Mouse (Mus musculus) liver, embryonic 11.5 days (tissue): ENCODE measurements around the gene Lysmd3. TPM values are rescaled to one million over a fixed set of nuclear protein-coding genes. Genes with fewer than 3 reads are reported as not detected.

Experiments used
- ATAC-seq: fragments of 200-750 bp; cut with Nextera tagmentation; replicated peaks from 2 replicates; pipeline ENCODE4 v1.8.0; 2017; ENCODE audit warnings: moderate number of reproducible peaks, mild to moderate bottlenecking, moderate TSS enrichment, moderate library complexity; ENCODE audit not compliant: low FRiP score
- DNase-seq: peaks from one replicate; pipeline ENCODE4 v3.0.0-alpha.2; 2017; ENCODE audit warnings: low spot score
- H3K27ac ChIP-seq: fragments of 300-500 bp; sonication (generic); 2 replicates; pipeline ENCODE4 v1.5.1; 2014; ENCODE audit warnings: mild to moderate bottlenecking, low read depth, low read length, control low read depth
- H3K27me3 ChIP-seq: fragments of 300-500 bp; sonication (generic); replicated peaks from 2 replicates; pipeline ENCODE4 v1.6.1; 2014; ENCODE audit warnings: low read length, mixed read lengths; ENCODE audit not compliant: control insufficient read depth, insufficient read depth
- H3K36me3 ChIP-seq: fragments of 300-500 bp; sonication (generic); 2 replicates; pipeline ENCODE4 v1.6.1; 2014; ENCODE audit warnings: mild to moderate bottlenecking, low read length, moderate library complexity, mixed read lengths; ENCODE audit not compliant: control insufficient read depth, insufficient read depth
- H3K4me1 ChIP-seq: fragments of 300-500 bp; sonication (generic); replicated peaks from 2 replicates; pipeline ENCODE4 v1.6.1; 2014; ENCODE audit warnings: low read length, mixed read lengths; ENCODE audit not compliant: control insufficient read depth, insufficient read depth
- H3K4me2 ChIP-seq: fragments of 300-500 bp; sonication (generic); 2 replicates; pipeline ENCODE4 v1.6.1; 2014; ENCODE audit warnings: mild to moderate bottlenecking, control low read depth, moderate library complexity
- H3K4me3 ChIP-seq: fragments of 300-500 bp; sonication (generic); 2 replicates; pipeline ENCODE4 v1.5.1; 2014; ENCODE audit warnings: low read depth, low read length, control low read depth
- H3K9ac ChIP-seq: fragments of 300-500 bp; sonication (generic); 2 replicates; pipeline ENCODE4 v1.6.1; 2014; ENCODE audit warnings: low read depth, low read length, control low read depth
- H3K9me3 ChIP-seq: fragments of 300-500 bp; sonication (generic); 2 replicates; pipeline ENCODE4 v1.6.1; 2016; ENCODE audit warnings: low read length, inconsistent platforms, mixed read lengths; ENCODE audit not compliant: control insufficient read depth
- WGBS: fragments of 180-500 bp; shearing (Covaris S2); extraction: QIAGEN DNeasy Blood & Tissue Kit; methylation state at CpG from one replicate; pipeline ENCODE4 v1.1.7; 2014; 5-methylcytosine and 5-hydroxymethylcytosine counted together
- polyA plus RNA-seq: library from polyadenylated mRNA; unstranded; fragments of >200 nt; fragmentation: Nextera tagmentation; extraction: Ambion mirVana; gene quantifications from 2 replicates; pipeline ENCODE4 v1.2.1, GENCODE M21; 2014

The Lysmd3 gene
- polyA plus RNA-seq, 1 experiment from 2014 or later, result 22.4 TPM

GRCm38 (mm10) chr13:81710775-81711545, 53.5 kb downstream of the Lysmd3 start, which contains the start of the genes Polr3g and Mblac2:
Polr3g (minus strand) TSS chr13:81711013.
Mblac2 (plus strand) TSS chr13:81711341.
- Histone ChIP-seq H3K4me1 (peaks cover 23% of the 10 kb centered on the region), H3K27ac (peak within 1 kb of the TSS; percentile 89)
- under 1% methylated on average over 60 of the region's 61 CpGs for WGBS

DNA sequence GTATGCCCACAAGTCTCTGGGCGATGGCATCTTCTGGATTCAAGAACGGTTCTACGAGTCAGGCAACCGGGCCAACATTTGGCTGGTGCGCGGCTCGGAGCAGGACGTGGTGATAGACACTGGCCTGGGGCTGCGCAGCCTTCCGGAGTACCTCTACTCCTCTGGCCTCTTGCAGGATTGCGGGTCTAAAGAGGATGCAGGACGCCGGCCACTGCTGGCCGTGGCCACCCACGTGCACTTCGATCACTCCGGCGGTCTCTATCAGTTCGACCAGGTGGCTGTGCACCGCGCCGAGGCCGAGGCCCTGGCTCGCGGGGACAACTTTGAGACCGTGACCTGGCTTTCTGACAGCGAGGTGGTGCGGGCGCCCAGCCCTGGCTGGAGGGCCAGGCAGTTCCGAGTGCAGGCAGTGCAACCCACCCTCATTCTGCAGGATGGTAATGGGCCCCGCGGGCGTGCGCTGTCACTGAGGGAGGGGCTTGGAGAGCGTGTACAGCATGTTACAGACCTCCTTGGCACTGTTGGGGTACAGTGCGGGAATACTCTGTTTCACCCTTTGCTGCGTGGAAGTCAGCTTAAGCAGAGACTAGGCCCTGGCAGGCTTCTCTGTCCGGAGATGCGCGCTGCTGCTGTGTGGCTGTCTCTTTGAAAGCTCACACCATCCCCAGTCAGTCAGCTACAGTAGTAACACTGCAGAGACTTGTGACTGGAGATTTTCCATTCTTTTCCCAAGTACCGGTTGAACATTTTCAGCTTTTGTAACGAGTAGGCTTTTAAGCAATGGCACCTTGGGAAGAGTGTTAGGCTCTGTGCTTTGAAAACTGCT, 54.3 kb downstream of the Lysmd3 start:
- peak overlapping the region; percentile 75 for H3K4me3 ChIP-seq
- no peaks in the 10 kb centered on the region for H3K27me3 ChIP-seq
- peak; percentile 62 for DNase-seq
- peak overlapping the region; percentile 84 for H3K9ac ChIP-seq
- H3K9me3 ChIP-seq, result no peaks in the 10 kb centered on the region
- H3K27ac ChIP-seq, result peak overlapping the region; percentile 89
- peak; percentile 30 for ATAC-seq
- WGBS, result 2% methylated on average over 42 of the region's 42 CpGs
- H3K4me2 ChIP-seq, result peak overlapping the region; percentile 100
- peaks cover 23% of the 10 kb centered on the region for H3K4me1 ChIP-seq
- H3K36me3 ChIP-seq, result no peaks in the 10 kb centered on the region

More at GRCm38 (mm10) chr13:81710775-81711545, 53.5 kb downstream of the Lysmd3 start, which contains the start of the genes Polr3g and Mblac2:
- H3K4me2 ChIP-seq, result peak within 1 kb of the TSS; percentile 100
- no peaks in the 10 kb centered on the region for H3K9me3 ChIP-seq
- peak within 1 kb of the TSS; percentile 84 for H3K9ac ChIP-seq
- DNase-seq, result peak; percentile 94
- peak; percentile 92 for ATAC-seq
- peak within 1 kb of the TSS; percentile 75 for H3K4me3 ChIP-seq
- no peaks in the 10 kb centered on the region for H3K27me3 ChIP-seq
- H3K36me3 ChIP-seq, result no peaks in the 10 kb centered on the region

DNA sequence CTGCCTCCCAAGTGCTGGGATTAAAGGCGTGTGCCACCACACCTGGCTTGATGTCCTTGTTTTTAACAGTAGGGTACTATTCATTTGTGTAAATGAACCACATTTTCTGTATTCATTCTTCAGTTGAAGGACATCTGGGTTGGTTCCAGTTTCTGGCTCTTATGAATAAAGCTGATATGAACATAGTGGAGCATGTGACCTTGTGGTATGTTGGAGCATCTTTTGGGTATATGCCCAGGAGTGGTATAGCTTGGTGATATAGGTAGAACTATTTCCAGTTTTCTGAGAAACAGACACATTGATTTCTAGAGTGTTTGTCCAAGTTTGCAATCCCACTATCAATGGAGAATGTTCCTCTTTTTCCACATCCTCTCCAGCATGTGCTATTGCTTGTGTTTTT, 56.4 kb downstream of the Lysmd3 start:
- no peaks in the 10 kb centered on the region for H3K9me3 ChIP-seq
- DNase-seq, result no peak
- H3K4me2 ChIP-seq, result no peak overlapping the region
- peaks cover 20% of the 10 kb centered on the region for H3K4me1 ChIP-seq
- H3K4me3 ChIP-seq, result no peak overlapping the region
- no peaks in the 10 kb centered on the region for H3K36me3 ChIP-seq
- WGBS, result 92% methylated on average over 1 of the region's 1 CpGs
- H3K27me3 ChIP-seq, result no peaks in the 10 kb centered on the region
- H3K9ac ChIP-seq, result no peak overlapping the region
- no peak overlapping the region for H3K27ac ChIP-seq
- ATAC-seq, result no peak

Other genes with a start within 250 kb of the Lysmd3 start
- 0.40 and 0.58 TPM in 2 replicates for gene Adgrv1, start 24.5 kb upstream of the Lysmd3 start, polyA plus RNA-seq
- gene Polr3g, start 53.4 kb downstream of the Lysmd3 start, polyA plus RNA-seq, result 22.9 and 26.3 TPM in 2 replicates
- gene Mblac2, start 53.7 kb downstream of the Lysmd3 start, polyA plus RNA-seq, result 3.7 and 5.2 TPM in 2 replicates
- 247 and 270 TPM in 2 replicates for gene Cetn3, start 125.4 kb downstream of the Lysmd3 start, polyA plus RNA-seq